Mouse (Mus musculus) myocyte (in vitro differentiated cells): ENCODE data around the gene Rabggtb. TPM values are rescaled to one million over a fixed set of nuclear protein-coding genes. Genes with fewer than 3 reads are reported as not detected.

Experiments used
- H3K27me3 ChIP-seq: one replicate; pipeline ENCODE4 v1.6.1; 2011; ENCODE audit not compliant: control insufficient read depth, insufficient read depth, insufficient read length
- H3K36me3 ChIP-seq: one replicate; pipeline ENCODE4 v1.6.1; 2011; ENCODE audit not compliant: control insufficient read depth, insufficient read depth
- H3K4me2 ChIP-seq: one replicate; pipeline ENCODE4 v1.6.1; 2011; ENCODE audit warnings: low read depth, control low read depth
- H3K4me3 ChIP-seq: one replicate; pipeline ENCODE4 v1.5.1; 2011; ENCODE audit warnings: mild to moderate bottlenecking, control low read depth, moderate library complexity
- H3K79me2 ChIP-seq: one replicate; pipeline ENCODE4 v1.6.1; 2011; ENCODE audit not compliant: control insufficient read depth, insufficient read depth
- H3ac ChIP-seq: one replicate; pipeline ENCODE4 v1.6.1; 2011; ENCODE audit not compliant: control insufficient read depth, insufficient read length
- CEBPB ChIP-seq: IDR thresholded peaks from 2 replicates; pipeline ENCODE4 v1.6.1; 2011; ENCODE audit warnings: mild to moderate bottlenecking, moderate library complexity; ENCODE audit not compliant: poor library complexity, insufficient read depth, severe bottlenecking
- E2F4 ChIP-seq: IDR thresholded peaks from one replicate; pipeline ENCODE4 v1.6.1; 2011; ENCODE audit warnings: mild to moderate bottlenecking, control low read depth, moderate library complexity; ENCODE audit not compliant: insufficient read depth
- MAX ChIP-seq: IDR thresholded peaks from one replicate; pipeline ENCODE4 v1.6.1; 2011; ENCODE audit warnings: low read depth, mild to moderate bottlenecking, control low read depth
- MYOD1 ChIP-seq, 3 experiments: IDR thresholded peaks; one replicate each; pipeline ENCODE4 v1.6.1; 2011; ENCODE audit warnings: control low read depth in 2 of 3, low read depth in 2 of 3, mild to moderate bottlenecking in 2 of 3, moderate library complexity in 1 of 3; ENCODE audit not compliant: insufficient read length in 2 of 3, control insufficient read depth in 1 of 3
- MYOG ChIP-seq, 3 experiments: IDR thresholded peaks; one replicate each; pipeline ENCODE4 v1.6.1; 2011; ENCODE audit warnings: control low read depth in 2 of 3, low read depth in 2 of 3, mild to moderate bottlenecking in 2 of 3; ENCODE audit not compliant: insufficient read length in 2 of 3, control insufficient read depth in 1 of 3, insufficient read depth in 1 of 3
- POLR2A ChIP-seq: IDR thresholded peaks from one replicate; pipeline ENCODE4 v1.6.1; 2011; ENCODE audit warnings: low read depth, mild to moderate bottlenecking, control low read depth, moderate library complexity; ENCODE audit not compliant: insufficient read length
- POLR2AphosphoS2 ChIP-seq: IDR thresholded peaks from one replicate; pipeline ENCODE4 v1.6.1; 2011; ENCODE audit warnings: low read depth, control low read depth; ENCODE audit not compliant: insufficient read length
- REST ChIP-seq: IDR thresholded peaks from one replicate; pipeline ENCODE4 v1.6.1; 2011; ENCODE audit warnings: mild to moderate bottlenecking, control low read depth, moderate library complexity; ENCODE audit not compliant: insufficient read depth, insufficient read length
- SRF ChIP-seq: IDR thresholded peaks from one replicate; pipeline ENCODE4 v1.6.1; 2011; ENCODE audit warnings: low read depth; ENCODE audit not compliant: control insufficient read depth, insufficient read length
- TCF12 ChIP-seq: IDR thresholded peaks from one replicate; pipeline ENCODE4 v1.6.1; 2011; ENCODE audit warnings: mild to moderate bottlenecking, control low read depth; ENCODE audit not compliant: poor library complexity, insufficient read depth, severe bottlenecking
- TCF3 ChIP-seq: IDR thresholded peaks from one replicate; pipeline ENCODE4 v1.6.1; 2011; ENCODE audit warnings: low read depth, control low read depth; ENCODE audit not compliant: insufficient read length
- USF1 ChIP-seq: IDR thresholded peaks from one replicate; pipeline ENCODE4 v1.6.1; 2011; ENCODE audit warnings: low read depth, mild to moderate bottlenecking, control low read depth, moderate library complexity
- polyA plus RNA-seq: library from polyadenylated mRNA; unstranded; fragments of >200 nt; fragmentation: generic; extraction: Trizol; gene quantifications from one replicate; pipeline ENCODE4 v1.2.1, GENCODE M21; 2012; ENCODE audit warnings: missing spikeins

Rabggtb gene
- polyA plus RNA-seq, 1 experiment: 70.5 TPM

GRCm38 (mm10) chr3:153904586-153904985 lies 8.2 kb downstream of the Rabggtb start:
- Histone ChIP-seq H3K4me2 (no peak overlapping the region), H3K27me3 (no peaks in the 10 kb centered on the region), H3ac (no peak overlapping the region), H3K36me3 (peaks cover 62% of the 10 kb centered on the region), H3K79me2 (peaks cover 23% of the 10 kb centered on the region), H3K4me3 (no peak overlapping the region)
- TF ChIP-seq SRF: no peak
- TF ChIP-seq POLR2A: peak; percentile 20
- no peak for TF ChIP-seq USF1
- peak; percentile 61 for TF ChIP-seq POLR2AphosphoS2

GRCm38 (mm10) chr3:153902595-153902994 lies 10.2 kb downstream of the Rabggtb start:
- H3K36me3 ChIP-seq: peaks cover 42% of the 10 kb centered on the region
- no peak for TF ChIP-seq POLR2AphosphoS2
- no peak for TF ChIP-seq SRF
- TF ChIP-seq MAX: no peak
- TF ChIP-seq USF1: no peak
- no peak for TF ChIP-seq E2F4
- no peak for TF ChIP-seq CEBPB
- TF ChIP-seq REST: no peak
- TF ChIP-seq MYOD1 (IDR thresholded peaks at IDR 0.05; ENCODE audit: control insufficient read depth in 1 of 3, insufficient read length in 2 of 3, low read depth in 2 of 3): no peak
- no peak for TF ChIP-seq POLR2A
- no peak for TF ChIP-seq TCF3
- TF ChIP-seq MYOG (IDR thresholded peaks at IDR 0.05; ENCODE audit: control insufficient read depth in 1 of 3, insufficient read depth in 1 of 3, insufficient read length in 2 of 3, low read depth in 2 of 3): no peak
- TF ChIP-seq TCF12: no peak
- no peaks in the 10 kb centered on the region for H3K27me3 ChIP-seq
- no peak overlapping the region for H3K4me2 ChIP-seq
- H3K4me3 ChIP-seq: no peak overlapping the region
- H3K79me2 ChIP-seq: peaks cover 3% of the 10 kb centered on the region
- H3ac ChIP-seq: no peak overlapping the region

GRCm38 (mm10) chr3:153901904-153902303 lies 10.9 kb downstream of the Rabggtb start:
- H3K4me2 ChIP-seq: no peak overlapping the region
- peaks cover 35% of the 10 kb centered on the region for H3K36me3 ChIP-seq
- no peak overlapping the region for H3K4me3 ChIP-seq
- TF ChIP-seq REST (no peak), POLR2AphosphoS2 (no peak), SRF (no peak)
- H3K79me2 ChIP-seq: no peaks in the 10 kb centered on the region
- no peak overlapping the region for H3ac ChIP-seq
- no peaks in the 10 kb centered on the region for H3K27me3 ChIP-seq

- no peaks in the 10 kb centered on the region for H3K79me2 ChIP-seq
- no peaks in the 10 kb centered on the region for H3K36me3 ChIP-seq
- no peak for TF ChIP-seq CEBPB
- peak in 1 of 3 experiments; percentile 44 for TF ChIP-seq MYOD1 (IDR thresholded peaks at IDR 0.05; ENCODE audit: control insufficient read depth in 1 of 3, insufficient read length in 2 of 3, low read depth in 2 of 3)
- no peak for TF ChIP-seq USF1
- no peak for TF ChIP-seq POLR2A
- H3ac ChIP-seq: no peak overlapping the region
- no peak overlapping the region for H3K4me3 ChIP-seq
- H3K27me3 ChIP-seq: no peaks in the 10 kb centered on the region
- no peak overlapping the region for H3K4me2 ChIP-seq
These were observed 15.6 kb downstream of the Rabggtb start for GRCm38 (mm10) chr3:153897216-153897615.

GRCm38 (mm10) chr3:153895454-153895853 lies 17.4 kb downstream of the Rabggtb start:
- Histone ChIP-seq H3K36me3 (no peaks in the 10 kb centered on the region), H3K4me3 (no peak overlapping the region), H3ac (no peak overlapping the region), H3K27me3 (no peaks in the 10 kb centered on the region), H3K4me2 (no peak overlapping the region), H3K79me2 (no peaks in the 10 kb centered on the region)
- TF ChIP-seq POLR2AphosphoS2: no peak
- no peak for TF ChIP-seq POLR2A
- no peak for TF ChIP-seq MAX
- TF ChIP-seq E2F4: no peak
- TF ChIP-seq TCF3: no peak
- TF ChIP-seq MYOD1 (IDR thresholded peaks at IDR 0.05; ENCODE audit: control insufficient read depth in 1 of 3, insufficient read length in 2 of 3, low read depth in 2 of 3): no peak
- no peak for TF ChIP-seq REST
- no peak for TF ChIP-seq TCF12
- TF ChIP-seq MYOG (IDR thresholded peaks at IDR 0.05; ENCODE audit: control insufficient read depth in 1 of 3, insufficient read depth in 1 of 3, insufficient read length in 2 of 3, low read depth in 2 of 3): no peak

- no peaks in the 10 kb centered on the region for H3K27me3 ChIP-seq
- H3K4me3 ChIP-seq: no peak overlapping the region
- no peak overlapping the region for H3K4me2 ChIP-seq
- H3K79me2 ChIP-seq: no peaks in the 10 kb centered on the region
- no peaks in the 10 kb centered on the region for H3K36me3 ChIP-seq
- TF ChIP-seq USF1: no peak
- TF ChIP-seq TCF3: no peak
- no peak for TF ChIP-seq MYOG (IDR thresholded peaks at IDR 0.05; ENCODE audit: control insufficient read depth in 1 of 3, insufficient read depth in 1 of 3, insufficient read length in 2 of 3, low read depth in 2 of 3)
- TF ChIP-seq CEBPB: no peak
- TF ChIP-seq TCF12: no peak
- TF ChIP-seq SRF: no peak
- no peak for TF ChIP-seq E2F4
- no peak for TF ChIP-seq POLR2A
- no peak for TF ChIP-seq MYOD1 (IDR thresholded peaks at IDR 0.05; ENCODE audit: control insufficient read depth in 1 of 3, insufficient read length in 2 of 3, low read depth in 2 of 3)
- TF ChIP-seq POLR2AphosphoS2: no peak
- TF ChIP-seq MAX: no peak
- TF ChIP-seq REST: no peak
- no peak overlapping the region for H3ac ChIP-seq
These were observed 23.5 kb downstream of the Rabggtb start for GRCm38 (mm10) chr3:153889188-153889781.
